Mouse (Mus musculus): ENCODE results near the gene Mef2c. TPM values are rescaled to one million over a fixed set of nuclear protein-coding genes. Genes with fewer than 3 reads are reported as not detected.

Mef2c gene
- 114 and 145 TPM in 2 replicates for polyA plus RNA-seq (2021; fragmentation: Nextera tagmentation)
- long read RNA-seq, experiment 1, full-length matches to known transcripts: 113 of 321 reads
- long read RNA-seq, experiment 1, partial matches to known transcripts: 71 of 321 reads
- long read RNA-seq, experiment 1, other reads (novel, unspliced or antisense): 137 of 321 reads
- long read RNA-seq, experiment 2, full-length matches to known transcripts: 248 of 519 reads
- long read RNA-seq, experiment 2, partial matches to known transcripts: 132 of 519 reads
- long read RNA-seq, experiment 2, other reads (novel, unspliced or antisense): 139 of 519 reads

DNA sequence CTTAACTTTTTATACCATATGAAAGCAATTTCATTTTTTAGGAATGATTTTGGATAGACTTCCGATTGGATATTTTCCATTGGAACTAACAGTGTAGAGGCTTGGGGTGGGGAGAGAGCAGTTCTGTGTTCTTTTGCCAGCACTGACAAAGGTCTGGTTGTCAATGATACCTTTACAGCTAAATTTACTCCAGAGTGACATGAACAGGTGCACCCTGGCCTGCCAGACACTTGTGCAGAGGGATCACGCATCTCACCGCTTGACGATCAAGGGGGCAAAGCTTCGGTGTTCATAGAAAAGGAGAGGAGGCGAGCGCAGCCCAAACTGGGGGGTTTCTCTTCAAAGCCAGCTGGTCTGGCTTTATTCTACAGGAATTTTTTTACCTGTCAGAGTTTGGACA, at the start of gene Mef2c:
TSS of gene Mef2c (plus strand) at position 116 of the 400 bp plus-strand sequence.

Data from layer of hippocampus, adult 6 months (tissue).